Mouse (Mus musculus): ENCODE measurements around the gene Cers2. TPM values are rescaled to one million over a fixed set of nuclear protein-coding genes. Genes with fewer than 3 reads are reported as not detected.
"Not testable (repeated sequence)": the region's sequence is repeated elsewhere in the genome, so short reads cannot be mapped to it uniquely, and the experiment has no call there.

Gene Cers2
- total RNA-seq, 2 experiments from 2014 or later: 15.9 to 23.3 TPM

DNA sequence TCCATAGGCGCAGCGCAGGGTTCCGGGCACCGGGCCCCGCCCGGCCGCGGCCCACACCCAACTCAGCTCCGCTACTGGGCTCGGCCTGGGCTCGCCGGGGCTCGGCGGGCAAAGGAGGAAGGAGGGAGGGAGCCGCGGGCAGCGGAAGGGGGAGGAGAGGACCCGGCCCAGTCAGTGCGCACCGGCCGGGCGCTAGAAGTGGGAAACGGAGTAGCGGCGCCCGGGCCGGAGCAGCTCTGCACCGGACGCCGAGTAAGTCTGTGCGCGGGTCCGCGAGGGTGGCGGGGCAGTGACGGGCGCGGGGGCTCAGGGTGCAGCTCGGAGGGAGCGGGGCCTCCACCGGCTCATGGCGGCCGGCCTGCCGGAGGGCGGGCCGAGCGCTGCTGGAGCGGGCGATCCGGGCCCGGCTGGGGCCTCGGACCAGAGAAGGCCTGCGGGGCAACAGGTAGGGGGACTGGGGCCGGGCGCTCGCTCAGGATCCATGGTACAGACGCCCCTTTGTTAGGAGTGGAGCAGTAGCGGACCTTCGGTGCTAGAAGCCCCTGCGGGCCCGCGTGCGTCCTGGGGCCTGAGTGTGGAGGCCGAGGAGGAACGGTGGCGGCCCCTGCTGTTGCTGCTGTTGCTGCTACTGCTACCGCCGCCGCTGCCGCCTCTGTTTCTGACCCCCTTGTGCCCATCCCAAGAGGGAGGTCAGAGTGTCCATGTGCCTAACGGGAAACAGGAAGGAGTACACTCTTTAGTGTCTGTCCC lies 678 bp downstream of the Cers2 start:
- peak; percentile 87 to 91 for DNase-seq
- intact Hi-C loops (cut with DNase I): loop anchor here (5.0 kb wide), 1 partner anchor 33 kb away; the partner anchor contains the start of genes Mindy1 and Prune1

DNA sequence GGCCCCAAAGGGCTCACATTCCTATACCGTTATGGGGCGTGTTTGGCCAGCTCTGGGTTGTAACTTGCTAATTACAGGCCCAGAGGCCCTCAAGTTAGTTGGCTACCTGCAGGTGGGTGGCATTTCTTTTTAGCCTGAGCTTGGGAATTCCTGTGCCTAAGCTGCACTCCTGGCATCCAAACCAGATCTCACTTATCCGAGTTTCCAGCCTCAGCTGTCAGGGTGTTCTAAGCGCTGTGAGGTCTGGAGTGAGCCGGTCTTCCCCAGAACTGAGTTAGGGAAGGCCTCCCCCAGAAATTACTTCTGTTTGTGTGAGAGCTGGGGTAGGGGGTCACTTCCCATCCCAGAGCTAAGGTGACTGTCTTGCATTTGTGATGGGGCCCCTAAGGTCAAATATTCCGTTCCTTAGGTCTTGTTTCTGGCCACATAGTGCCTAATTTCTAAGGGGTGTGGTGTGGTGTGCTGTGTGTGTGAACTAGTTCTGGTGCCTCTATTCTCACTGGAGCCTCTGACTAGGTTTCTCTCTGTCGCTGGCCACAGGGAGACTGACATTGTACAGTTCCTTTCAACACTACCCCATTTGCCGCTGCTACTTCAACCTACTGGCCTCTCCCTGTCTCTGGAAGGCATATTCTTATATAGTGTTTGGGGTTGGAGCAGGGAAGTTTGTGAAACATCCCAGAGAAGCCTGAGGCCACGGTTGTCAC lies 1.4 kb downstream of the Cers2 start:
- intact Hi-C loops (cut with DNase I): loop anchor here (5.0 kb wide), 1 partner anchor 34 kb away; the partner anchor contains the start of genes Mindy1 and Prune1
- no peak for DNase-seq

DNA sequence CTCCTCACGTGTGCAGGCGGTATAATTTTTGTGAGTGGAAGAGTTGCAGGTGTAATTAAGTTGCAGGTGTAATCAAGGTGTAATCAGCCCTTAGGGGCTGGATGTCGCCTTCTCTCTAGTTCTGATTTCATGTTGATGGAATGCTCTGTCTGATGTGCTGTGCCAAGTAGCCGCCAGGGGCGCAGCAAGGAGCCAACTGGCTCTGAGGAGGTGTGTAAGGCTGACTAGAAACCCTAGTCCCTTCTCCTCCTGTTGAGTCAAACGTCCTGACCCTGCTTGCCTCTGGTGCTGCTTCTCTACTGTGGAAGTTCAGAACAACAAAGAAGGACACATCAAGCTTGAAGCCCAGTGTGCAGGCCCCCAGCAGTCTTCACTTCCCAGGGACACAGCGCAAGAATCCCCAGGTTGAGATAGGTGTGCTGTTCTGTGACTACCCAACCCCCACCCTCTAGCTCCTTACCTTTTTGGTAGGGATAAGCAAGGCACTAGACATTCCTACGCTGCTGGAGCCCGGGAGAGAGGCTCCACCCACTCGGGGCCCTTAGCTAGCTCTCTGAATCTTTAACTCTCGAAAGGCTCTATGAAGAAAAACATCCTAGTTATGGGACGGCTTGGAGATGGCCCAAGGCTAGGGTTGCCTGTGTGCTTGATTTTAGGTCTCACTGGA lies 3.0 kb downstream of the Cers2 start:
- intact Hi-C loops (cut with DNase I): loop anchor here (5.0 kb wide), 1 partner anchor 35 kb away; the partner anchor contains the start of genes Mindy1 and Prune1
- peak; percentile 46 to 51 for DNase-seq

DNA sequence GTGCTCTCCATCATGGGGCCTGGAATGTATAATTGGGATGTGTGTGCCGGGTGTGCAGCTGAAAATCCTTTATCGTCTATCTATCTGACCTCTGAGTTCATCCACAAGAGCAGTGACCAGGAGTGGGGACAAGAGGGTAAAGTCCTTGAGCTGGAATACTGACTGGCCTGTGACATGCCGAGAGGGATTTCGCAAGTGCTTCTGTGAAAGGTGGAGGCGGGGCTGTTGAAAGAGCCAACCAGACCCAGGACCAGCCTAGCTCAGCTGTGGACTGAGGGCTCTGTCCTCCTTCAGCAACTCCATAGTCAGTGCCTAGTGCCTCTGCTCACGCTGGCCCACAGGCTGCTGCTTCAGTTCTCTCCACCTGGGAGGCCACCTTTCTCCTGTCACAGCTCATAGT lies 4.0 kb downstream of the Cers2 start:
- intact Hi-C loops (cut with DNase I): loop anchor here (5.0 kb wide), 1 partner anchor 36 kb away; the partner anchor contains the start of genes Mindy1 and Prune1
- DNase-seq: peak in 1 of 2 experiments; percentile 27

DNA sequence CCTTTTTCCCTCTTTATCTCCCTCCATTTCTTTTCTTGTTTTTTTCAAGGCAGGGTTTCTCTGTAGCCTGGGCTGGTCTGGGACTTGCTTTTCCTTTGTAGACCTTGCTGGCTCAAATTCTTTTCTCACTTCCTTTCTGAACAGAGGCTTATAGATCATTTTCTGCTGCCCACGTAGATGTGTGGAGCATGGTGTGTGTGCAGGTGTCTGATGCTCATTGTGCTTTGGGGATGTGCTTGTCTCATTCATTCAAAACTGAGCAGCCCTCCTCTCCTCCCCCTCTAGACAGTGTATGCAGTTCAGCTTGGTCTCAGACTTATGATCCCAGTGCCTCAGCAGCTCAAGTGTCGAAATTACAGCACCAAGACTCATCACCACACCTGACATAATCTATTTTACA lies 4.5 kb downstream of the Cers2 start:
- DNase-seq: no peak
- intact Hi-C loops (cut with DNase I): loop anchor here (5.0 kb wide), 1 partner anchor 37 kb away; the partner anchor contains the start of genes Mindy1 and Prune1

DNA sequence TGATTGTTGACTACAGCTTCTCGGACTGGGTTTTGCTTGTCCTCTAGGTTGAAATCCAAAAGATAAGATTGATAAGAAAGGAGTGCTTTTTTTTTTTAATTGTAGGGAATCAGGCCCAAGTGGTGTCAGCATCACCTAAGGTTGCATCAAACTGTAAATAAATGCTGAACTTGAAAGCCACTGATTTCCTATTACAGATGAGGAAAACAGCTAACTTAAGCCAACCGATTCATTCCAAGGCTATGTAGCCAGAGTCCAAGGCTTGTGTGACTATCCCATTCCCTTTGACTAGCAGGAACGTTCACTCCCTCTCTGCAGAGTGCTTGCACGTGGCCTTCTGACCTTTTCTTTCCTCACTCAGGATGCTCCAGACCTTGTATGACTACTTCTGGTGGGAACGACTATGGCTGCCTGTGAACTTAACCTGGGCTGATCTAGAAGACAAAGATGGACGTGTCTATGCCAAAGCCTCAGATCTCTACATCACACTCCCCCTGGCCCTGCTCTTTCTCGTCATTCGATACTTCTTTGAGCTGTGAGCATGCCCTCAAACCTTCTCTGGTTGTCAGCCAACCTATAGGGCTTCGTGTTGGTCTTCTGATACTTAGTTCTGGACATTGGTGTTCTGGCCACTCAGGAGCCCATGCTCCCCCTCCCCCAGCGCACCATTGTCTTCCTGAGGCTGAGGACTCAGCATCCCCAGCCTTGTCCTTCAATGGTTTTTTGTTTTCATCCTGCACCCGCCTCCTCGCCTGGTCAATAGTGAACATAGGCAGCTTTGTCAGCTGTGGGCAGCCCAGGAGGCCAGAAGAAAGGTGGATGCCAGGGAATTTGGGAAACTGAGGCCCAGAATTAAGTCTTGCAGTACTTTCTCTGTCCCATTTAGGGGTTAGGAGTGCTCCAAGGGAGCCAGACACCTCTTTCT lies 5.4 kb downstream of the Cers2 start:
- no peak for DNase-seq
- intact Hi-C loops (cut with DNase I): loop anchor here (5.0 kb wide), 1 partner anchor 38 kb away; the partner anchor contains the start of genes Mindy1 and Prune1

DNA sequence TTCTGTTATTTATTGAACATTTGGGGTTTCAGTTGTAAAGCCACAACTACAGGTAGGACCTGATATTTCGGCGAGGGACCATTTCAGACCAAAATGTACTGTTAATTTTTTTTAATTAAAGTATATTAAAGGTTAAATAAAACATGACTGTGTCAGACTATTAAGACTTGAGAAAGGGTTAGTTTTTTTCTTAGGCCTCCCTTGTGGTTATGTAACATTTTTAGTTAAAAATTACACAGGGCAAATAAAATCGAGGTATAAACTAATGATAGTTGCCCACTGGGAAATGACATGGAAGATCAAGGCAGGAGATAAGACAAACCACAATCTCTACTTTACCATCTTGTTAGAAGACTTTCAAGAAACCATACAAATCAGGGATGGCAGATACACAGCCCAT lies 8.8 kb downstream of the Cers2 start:
- intact Hi-C loops (cut with DNase I): no loop called here
- DNase-seq: no peak

DNA sequence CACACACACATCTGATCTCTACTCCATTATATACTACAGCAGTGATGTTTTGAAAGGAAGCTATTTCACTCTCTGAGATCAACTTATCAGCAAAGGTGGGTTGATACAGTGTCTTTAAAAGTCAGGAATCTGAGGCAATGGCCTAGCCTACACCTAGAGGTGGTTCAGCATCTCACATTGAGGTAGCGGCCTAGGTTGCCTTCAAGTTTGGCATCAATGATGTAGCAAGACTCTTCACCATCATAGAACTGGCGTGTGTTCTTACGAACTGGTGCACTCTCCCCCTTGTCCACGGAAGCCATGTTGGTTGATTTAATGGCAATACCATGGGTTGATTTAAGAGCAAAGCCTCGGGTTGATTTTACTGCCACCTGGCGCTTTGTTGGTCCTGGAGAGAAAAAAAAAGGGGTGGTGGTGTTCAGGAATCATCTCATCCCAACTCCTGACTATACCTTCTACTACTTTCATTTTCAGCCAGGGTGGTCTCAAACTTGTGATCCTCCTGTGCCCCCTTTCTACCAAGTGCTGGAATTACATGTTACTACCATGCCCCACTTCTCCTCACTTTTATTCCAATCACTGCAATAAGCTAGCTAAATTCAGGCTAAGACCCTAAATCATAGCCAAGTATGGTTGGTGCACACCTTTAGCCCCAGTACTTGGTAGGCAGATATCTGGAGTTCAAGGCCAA lies 10.0 kb downstream of the Cers2 start:
- intact Hi-C loops (cut with DNase I): no loop called here

DNA sequence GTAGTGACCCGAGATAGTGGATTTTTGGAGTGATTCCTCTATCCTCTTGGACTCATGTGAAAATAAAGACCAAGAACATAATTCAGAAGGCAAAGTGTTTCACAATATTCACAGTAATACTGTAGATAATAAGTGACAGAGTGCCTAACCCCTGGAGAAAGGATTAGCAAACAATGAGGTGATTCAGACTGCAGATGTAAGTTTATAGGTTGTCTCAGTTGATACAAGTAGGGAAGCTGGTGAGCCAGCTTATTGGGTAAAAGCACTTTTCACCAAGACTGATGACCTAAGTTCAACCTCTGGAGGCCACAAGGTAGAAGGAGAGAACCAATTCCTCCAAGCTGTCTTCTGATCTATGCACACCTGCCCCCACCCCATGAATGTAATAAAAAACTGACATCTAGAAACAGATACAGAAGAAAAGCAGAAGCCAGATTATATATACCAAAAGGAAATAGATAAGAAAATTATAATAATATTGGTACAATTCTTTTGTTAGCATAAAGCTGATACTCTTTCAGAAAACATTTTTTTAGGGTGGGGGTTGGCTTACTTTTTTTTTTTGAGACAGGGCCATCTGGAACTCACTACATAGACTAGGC lies 14.3 kb downstream of the Cers2 start:
- no peak for DNase-seq
- intact Hi-C loops (cut with DNase I): no loop called here

More for the DNA sequence above, 10.0 kb downstream of the Cers2 start:
- DNase-seq: no peak

DNA sequence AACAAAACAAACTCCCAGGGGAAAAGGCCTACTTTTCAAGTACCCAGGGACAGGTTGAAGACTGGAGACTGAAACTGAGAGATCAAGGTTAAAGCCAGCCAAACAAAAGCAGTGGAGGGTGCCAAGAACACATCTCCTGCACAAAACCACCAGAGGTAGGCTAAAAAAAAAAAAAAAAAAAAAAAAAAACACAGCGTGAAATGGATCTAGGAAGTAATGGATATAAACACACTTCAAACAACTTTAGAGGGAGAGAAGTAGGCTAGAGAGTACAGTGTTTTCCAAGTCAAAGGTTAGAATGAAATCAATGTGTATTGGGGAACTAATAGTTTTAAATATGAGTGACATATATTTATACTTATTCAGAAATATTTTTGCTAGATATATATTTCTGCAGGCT lies 16.9 kb downstream of the Cers2 start:
- intact Hi-C loops (cut with DNase I): loop anchor here (10.0 kb wide), 1 partner anchor 503 kb away; no protein-coding TSS in a partner anchor
- no peak for DNase-seq

DNA sequence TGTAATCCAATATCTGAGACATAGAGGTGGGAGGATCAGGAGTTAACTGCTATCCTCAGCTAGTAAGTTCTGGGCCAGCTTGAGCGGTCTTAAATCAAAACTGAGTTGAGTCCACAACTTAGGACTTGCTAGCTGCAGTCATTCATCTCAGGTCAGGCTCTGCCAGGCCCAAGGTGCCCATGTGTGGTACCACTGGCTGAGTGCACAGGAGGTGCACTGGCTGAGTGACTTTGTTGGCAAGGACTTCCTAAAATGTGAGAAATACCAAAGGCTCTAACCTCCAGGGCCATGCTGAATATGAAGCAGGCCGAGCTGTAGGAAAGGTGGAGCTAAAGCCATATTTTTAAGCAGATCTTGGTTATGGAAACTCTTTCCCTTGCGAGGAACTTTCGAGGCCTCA lies 22.8 kb downstream of the Cers2 start:
- intact Hi-C loops (cut with DNase I): loop anchor here (10.0 kb wide), 1 partner anchor 497 kb away; no protein-coding TSS in a partner anchor
- DNase-seq: no peak

DNA sequence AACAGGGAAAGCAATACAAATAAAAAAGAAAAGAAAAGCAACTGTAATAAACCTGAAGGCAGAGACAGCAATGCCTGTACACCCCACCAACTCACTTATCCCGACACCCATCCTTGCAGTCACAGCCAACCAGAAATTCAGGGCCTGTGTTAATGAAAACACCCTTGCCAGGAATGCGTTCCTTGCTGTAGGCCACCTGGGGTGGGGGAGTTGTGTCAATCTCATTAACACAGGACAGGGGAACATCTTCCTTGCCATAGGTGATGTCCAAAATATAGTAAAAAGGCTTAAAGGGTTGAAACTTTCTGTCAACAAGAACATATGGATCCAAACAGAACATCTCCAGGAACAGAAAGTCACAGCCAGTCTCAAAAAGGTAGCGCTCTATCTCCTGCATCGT lies 23.7 kb downstream of the Cers2 start:
- DNase-seq: no peak
- intact Hi-C loops (cut with DNase I): loop anchor here (10.0 kb wide), 1 partner anchor 497 kb away; no protein-coding TSS in a partner anchor

DNA sequence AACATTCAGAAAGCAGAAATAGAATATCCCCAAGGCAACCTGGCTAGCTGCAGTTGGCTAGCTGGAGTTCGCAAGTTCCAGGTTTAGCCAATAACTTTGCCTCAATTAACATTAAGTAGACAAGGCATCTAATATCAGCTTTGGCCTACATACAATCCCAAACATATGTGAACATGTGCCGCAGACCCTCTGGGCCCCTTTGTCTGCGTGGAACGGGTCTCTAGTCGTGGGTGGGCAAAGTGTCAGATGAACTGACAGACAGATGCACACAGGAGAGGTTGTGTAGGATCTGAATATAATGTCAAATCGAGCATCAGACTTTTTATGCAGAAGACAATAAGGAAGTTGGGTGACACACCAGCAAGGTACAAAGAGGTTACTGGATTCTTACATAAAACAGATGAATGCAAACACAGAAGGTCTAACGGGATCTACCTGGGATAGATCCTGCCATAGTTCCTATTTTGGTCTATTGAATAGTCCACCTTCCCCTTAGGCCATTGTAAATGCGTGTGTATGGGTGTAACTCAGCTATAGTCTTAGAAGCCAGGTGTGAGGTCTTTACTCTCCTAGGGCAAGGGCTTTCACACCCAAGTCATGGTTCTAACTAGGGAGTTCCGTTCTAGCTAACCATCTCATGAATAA lies 28.9 kb downstream of the Cers2 start:
- DNase-seq; intact Hi-C loops (cut with DNase I): not testable (repeated sequence)

DNA sequence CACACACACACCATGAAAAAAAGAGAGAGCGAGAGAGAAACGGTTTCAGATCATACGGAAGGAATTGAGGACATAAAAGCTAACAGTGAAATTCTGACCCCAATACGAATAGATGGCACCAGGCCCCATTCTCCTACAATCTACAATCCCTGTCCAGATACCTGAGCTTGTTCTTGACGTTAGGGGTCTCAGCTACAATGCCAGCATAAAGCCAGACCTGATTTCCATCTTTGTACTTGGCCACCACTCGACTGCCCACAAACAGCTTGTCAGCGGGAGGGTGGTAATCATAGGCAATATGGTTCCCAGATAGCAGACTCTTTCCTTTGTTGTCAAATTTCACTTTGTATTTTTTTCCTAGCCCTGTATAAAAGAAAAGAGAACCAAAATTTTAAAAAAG lies 31.9 kb downstream of the Cers2 start:
- DNase-seq: no peak
- intact Hi-C loops (cut with DNase I): no loop called here

DNA sequence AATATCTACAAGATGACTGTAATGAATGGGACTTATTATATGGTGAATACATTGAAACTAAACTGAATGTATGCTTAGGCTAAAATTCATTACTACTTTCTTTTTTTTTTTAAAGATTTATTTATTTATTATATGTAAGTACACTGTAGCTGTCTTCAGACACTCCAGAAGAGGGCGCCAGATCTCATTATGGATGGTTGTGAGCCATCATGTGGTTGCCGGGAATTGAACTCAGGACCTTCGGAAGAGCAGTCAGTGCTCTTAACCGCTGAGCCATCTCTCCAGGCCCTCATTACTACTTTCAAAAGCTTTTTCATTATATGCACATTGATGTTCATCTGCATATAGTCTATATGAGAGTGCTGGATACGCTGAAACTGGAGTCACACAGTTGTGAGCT lies 33.8 kb downstream of the Cers2 start:
- intact Hi-C loops (cut with DNase I): loop anchor here (2.0 kb wide), 1 partner anchor 102 kb away; no protein-coding TSS in a partner anchor
- DNase-seq: not testable (repeated sequence)

DNA sequence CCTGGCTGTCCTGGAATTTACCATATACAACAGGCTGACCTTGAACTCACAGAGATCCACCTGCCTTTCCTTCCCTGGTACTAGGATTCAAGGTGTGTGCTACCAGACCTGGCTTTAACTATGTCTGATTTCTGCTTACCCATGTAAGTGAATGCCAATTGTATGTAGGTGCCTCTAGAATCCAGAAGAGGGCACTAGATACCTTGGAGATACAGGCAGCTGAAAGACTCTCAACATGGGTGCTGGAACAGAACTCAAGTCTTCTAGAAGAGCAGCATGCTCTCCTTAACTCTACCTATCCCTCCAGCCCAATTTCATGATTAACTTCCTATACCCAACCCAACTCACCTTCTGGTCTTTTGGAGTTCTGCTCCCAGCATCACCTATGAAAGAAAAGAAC lies 34.9 kb downstream of the Cers2 start:
- intact Hi-C loops (cut with DNase I): loop anchor here (2.0 kb wide), 1 partner anchor 101 kb away; no protein-coding TSS in a partner anchor
- DNase-seq: no peak

DNA sequence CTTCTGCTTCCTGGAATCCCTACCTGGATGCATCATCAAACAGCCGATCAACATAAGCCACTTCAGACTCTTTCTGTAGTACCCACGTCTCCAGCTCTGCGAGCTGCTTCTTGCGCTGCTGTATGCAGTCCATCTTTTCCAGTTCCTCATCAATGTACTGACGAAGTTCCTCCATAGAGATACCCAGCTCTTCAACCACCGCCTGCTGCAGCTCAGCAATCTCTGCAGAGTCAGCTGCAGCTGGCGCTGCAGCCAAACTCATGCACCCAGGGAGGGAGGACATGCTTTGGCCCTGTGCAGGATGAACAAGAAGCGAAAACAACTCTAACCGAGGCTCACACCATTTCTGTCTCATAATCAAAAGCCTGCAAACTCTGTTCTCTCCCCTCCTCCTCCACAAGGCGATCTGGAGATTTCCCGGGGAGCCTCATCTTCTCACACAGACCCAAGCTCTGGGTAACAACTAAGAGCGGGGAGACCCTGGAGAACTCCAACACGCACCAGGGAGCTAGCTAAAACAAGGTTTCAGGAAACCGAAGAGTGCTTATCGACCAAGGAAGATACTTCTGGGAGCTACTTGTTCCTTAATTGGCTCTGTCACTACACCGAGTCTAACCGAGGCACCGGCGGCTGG lies 41.4 kb downstream of the Cers2 start:
- DNase-seq; intact Hi-C loops (cut with DNase I): not testable (repeated sequence)
